Mouse (Mus musculus) CD8-positive naive resting alpha-beta T cell, adult 2 months (primary cell): ENCODE measurements around the gene Spata31d1b.
"Not testable (repeated sequence)": the region's sequence is repeated elsewhere in the genome, so short reads cannot be mapped to it uniquely, and the experiment has no call there.

Experiments
- DNase-seq, 2 experiments: peaks; one replicate each; pipeline ENCODE4 v3.0.0; 2022; ENCODE audit warnings: low read depth in 2 of 2, low spot score in 2 of 2

Spata31d1b gene

GRCm38 (mm10) chr13:59694008-59694407 is 18.1 kb upstream of the Spata31d1b start, which contains the start of gene 4921517D22Rik:
Gene 4921517D22Rik, minus strand, starts transcription at chr13:59694108.
- no peak for DNase-seq

- DNase-seq: peak; percentile 37 to 45
Measured at GRCm38 (mm10) chr13:59695781-59696180, 16.3 kb upstream of the Spata31d1b start.

GRCm38 (mm10) chr13:59699131-59699530 is 13.0 kb upstream of the Spata31d1b start:
- no peak for DNase-seq

GRCm38 (mm10) chr13:59700137-59700536 is 11.9 kb upstream of the Spata31d1b start:
- DNase-seq: not testable (repeated sequence)

- no peak for DNase-seq
Measured at GRCm38 (mm10) chr13:59703514-59703913, 8.6 kb upstream of the Spata31d1b start.

- peak; percentile 14 to 46 for DNase-seq
Measured at GRCm38 (mm10) chr13:59704562-59704961, 7.5 kb upstream of the Spata31d1b start.

- DNase-seq: no peak
Measured at GRCm38 (mm10) chr13:59710230-59710629, 1.9 kb upstream of the Spata31d1b start, which contains the start of gene Spata31d1a. Gene Spata31d1a, minus strand, starts transcription at chr13:59710330.

- no peak for DNase-seq
Measured at GRCm38 (mm10) chr13:59713710-59714109, 1.6 kb downstream of the Spata31d1b start.

- not testable (repeated sequence) for DNase-seq
Measured at GRCm38 (mm10) chr13:59718857-59719440, 6.9 kb downstream of the Spata31d1b start.

GRCm38 (mm10) chr13:59719475-59719874 is 7.4 kb downstream of the Spata31d1b start:
- DNase-seq: no peak

- DNase-seq: not testable (repeated sequence)
Measured at GRCm38 (mm10) chr13:59722089-59722488, 10.0 kb downstream of the Spata31d1b start.

GRCm38 (mm10) chr13:59726139-59726867 is 14.2 kb downstream of the Spata31d1b start:
- no peak for DNase-seq

- peak; percentile 83 to 86 for DNase-seq
Measured at GRCm38 (mm10) chr13:59728378-59729093, 16.5 kb downstream of the Spata31d1b start.

GRCm38 (mm10) chr13:59731652-59732051 is 19.6 kb downstream of the Spata31d1b start, which contains the start of gene Spata31d1d:
Gene Spata31d1d, minus strand, starts transcription at chr13:59731752.
- no peak for DNase-seq

- DNase-seq: no peak
Measured at GRCm38 (mm10) chr13:59733936-59734335, 21.9 kb downstream of the Spata31d1b start.

GRCm38 (mm10) chr13:59734347-59734746 is 22.3 kb downstream of the Spata31d1b start:
- not testable (repeated sequence) for DNase-seq

- no peak for DNase-seq
Measured at GRCm38 (mm10) chr13:59735190-59735589, 23.1 kb downstream of the Spata31d1b start.

- DNase-seq: no peak
Measured at GRCm38 (mm10) chr13:59738455-59738854, 26.4 kb downstream of the Spata31d1b start.

GRCm38 (mm10) chr13:59739397-59739796 is 27.3 kb downstream of the Spata31d1b start:
- no peak for DNase-seq

GRCm38 (mm10) chr13:59741096-59741495 is 29.0 kb downstream of the Spata31d1b start:
- no peak for DNase-seq

- DNase-seq: no peak
Measured at GRCm38 (mm10) chr13:59741697-59742096, 29.6 kb downstream of the Spata31d1b start.

- DNase-seq: no peak
Measured at GRCm38 (mm10) chr13:59745462-59745861, 33.4 kb downstream of the Spata31d1b start.
